Mouse (Mus musculus) heart, embryonic 14.5 days (tissue): Measurements from ENCODE around the gene Cfap61. TPM values are rescaled to one million over a fixed set of nuclear protein-coding genes. Genes with fewer than 3 reads are reported as not detected.
A peak's percentile ranks its signal among the peaks of the same experiment; 100 is the strongest.

Experiments used
- ATAC-seq: fragments of 200-750 bp; cut with Nextera tagmentation; 2 replicates; pipeline ENCODE4 v1.8.0; 2017; ENCODE audit warnings: low read depth, moderate TSS enrichment; ENCODE audit not compliant: insufficient number of reproducible peaks, insufficient read depth, low FRiP score
- H3K27ac ChIP-seq, 2 experiments: fragments of 200-500 bp in 1 of 2; fragments of 300-500 bp in 1 of 2; sonication (generic) in 1 of 2; replicated peaks in 1 of 2; 2 replicates each; pipeline ENCODE4 v1.5.1; 2012 to 2014; ENCODE audit warnings: low read depth in 2 of 2, low read length in 2 of 2, control low read depth in 1 of 2, mild to moderate bottlenecking in 1 of 2, mixed read lengths in 1 of 2; ENCODE audit not compliant: control insufficient read depth in 1 of 2, insufficient read depth in 1 of 2
- H3K27me3 ChIP-seq: fragments of 300-500 bp; sonication (generic); 2 replicates; pipeline ENCODE4 v1.6.1; 2014; ENCODE audit warnings: mild to moderate bottlenecking, low read length, control low read depth; ENCODE audit not compliant: control insufficient read depth, insufficient read depth
- H3K36me3 ChIP-seq: fragments of 300-500 bp; sonication (generic); 2 replicates; pipeline ENCODE4 v1.6.1; 2014; ENCODE audit warnings: mild to moderate bottlenecking, control low read depth, low read length, mixed read lengths; ENCODE audit not compliant: control insufficient read depth, insufficient read depth
- H3K4me1 ChIP-seq, 2 experiments: fragments of 200-500 bp in 1 of 2; fragments of 300-500 bp in 1 of 2; sonication (generic) in 1 of 2; 2 replicates each; pipeline ENCODE4 v1.6.1; 2012 to 2014; ENCODE audit warnings: low read length in 2 of 2, control low read depth in 1 of 2, mixed read lengths in 1 of 2; ENCODE audit not compliant: control insufficient read depth in 2 of 2, insufficient read depth in 2 of 2
- H3K4me2 ChIP-seq: fragments of 300-500 bp; sonication (generic); 2 replicates; pipeline ENCODE4 v1.6.1; 2014; ENCODE audit warnings: mild to moderate bottlenecking, low read length
- H3K4me3 ChIP-seq, 2 experiments: fragments of 200-500 bp in 1 of 2; fragments of 300-500 bp in 1 of 2; sonication (generic) in 1 of 2; 2 replicates each; pipeline ENCODE4 v1.5.1; 2012 to 2014; ENCODE audit warnings: low read length in 2 of 2, mild to moderate bottlenecking in 2 of 2, control low read depth in 1 of 2, low read depth in 1 of 2, moderate library complexity in 1 of 2; ENCODE audit not compliant: control insufficient read depth in 1 of 2, insufficient read depth in 1 of 2
- H3K9ac ChIP-seq: fragments of 300-500 bp; sonication (generic); 2 replicates; pipeline ENCODE4 v1.6.1; 2014; ENCODE audit warnings: mild to moderate bottlenecking, low read length
- H3K9me3 ChIP-seq: fragments of 300-500 bp; sonication (generic); 2 replicates; pipeline ENCODE4 v1.6.1; 2016; ENCODE audit warnings: low read length, control low read depth; ENCODE audit not compliant: control insufficient read depth
- WGBS: fragments of 180-500 bp; shearing (Covaris S2); extraction: QIAGEN DNeasy Blood & Tissue Kit; methylation state at CpG from one replicate; pipeline ENCODE4 v1.1.7; 2014; 5-methylcytosine and 5-hydroxymethylcytosine counted together
- polyA plus RNA-seq: library from polyadenylated mRNA; unstranded; fragments of >200 nt; fragmentation: Nextera tagmentation; extraction: Ambion mirVana; gene quantifications from 2 replicates; pipeline ENCODE4 v1.2.1, GENCODE M21; 2014

Gene Cfap61
- polyA plus RNA-seq, 1 experiment from 2014 or later = 0.46 TPM

DNA sequence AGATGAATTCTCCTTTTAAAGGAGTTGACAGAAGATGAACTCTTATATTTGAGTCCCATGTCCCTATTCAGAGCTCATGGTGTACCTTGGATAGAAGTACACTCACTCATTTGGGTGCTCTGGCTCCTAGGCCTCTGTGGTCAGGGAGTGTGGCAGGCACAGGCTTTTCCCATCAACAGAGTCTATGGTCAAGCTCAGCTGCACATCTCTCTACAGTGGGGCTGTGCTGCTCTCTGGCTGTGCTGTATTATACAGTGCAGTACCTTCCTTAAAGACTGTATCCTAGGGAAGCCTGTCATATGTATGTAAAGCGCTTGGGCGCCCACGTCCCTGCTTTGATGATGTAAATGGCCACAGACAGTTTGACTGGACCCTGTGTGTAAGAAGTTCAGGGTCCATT, 323.0 kb downstream of the Cfap61 start:
- 83% methylated on average over 3 of the region's 3 CpGs for WGBS
- Histone ChIP-seq H3K9me3 (no peaks in the 10 kb centered on the region), H3K4me2 (no peak overlapping the region), H3K36me3 (no peaks in the 10 kb centered on the region), H3K4me1 (peaks cover 10 to 22% of the 10 kb centered on the region in 2 experiments), H3K27ac (no peak overlapping the region), H3K9ac (no peak overlapping the region), H3K27me3 (no peaks in the 10 kb centered on the region), H3K4me3 (no peak overlapping the region)
- ATAC-seq = no peak

DNA sequence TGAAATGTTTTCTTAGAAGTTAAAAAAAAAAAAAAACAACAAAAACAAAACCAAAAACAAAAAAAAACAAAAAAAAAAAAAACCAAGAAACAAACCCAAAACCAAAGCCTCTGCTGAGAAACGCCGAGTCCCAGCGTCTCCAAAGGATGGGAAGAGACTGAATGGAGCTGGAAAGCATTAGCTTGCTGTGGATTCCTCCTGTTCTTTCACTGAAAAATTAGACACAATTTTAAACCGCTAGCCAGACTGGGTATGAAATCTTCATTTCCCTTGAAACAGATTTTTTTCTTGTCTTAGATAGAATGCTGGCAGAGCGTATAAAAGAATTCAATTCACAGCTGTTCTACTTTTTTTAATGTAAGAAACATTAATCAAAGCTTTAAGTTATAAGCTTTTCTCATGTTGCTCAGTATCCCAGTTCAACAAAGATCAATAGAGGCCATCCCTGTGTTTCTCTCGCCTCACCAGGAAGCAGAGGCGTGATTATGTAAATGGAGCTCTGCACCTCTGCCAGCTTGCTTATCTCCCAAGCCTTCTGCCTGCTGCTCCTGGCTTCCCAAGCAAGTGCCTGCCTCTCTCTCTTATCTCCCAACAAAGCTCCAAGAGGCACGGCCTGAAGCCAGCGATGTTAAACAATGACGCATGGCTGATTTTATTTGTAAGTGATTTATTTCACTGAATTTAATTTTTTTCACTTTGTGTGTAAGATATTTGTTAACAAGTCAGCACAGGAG, 324.3 kb downstream of the Cfap61 start:
- Histone ChIP-seq H3K9me3 (no peaks in the 10 kb centered on the region), H3K27ac (no peak overlapping the region), H3K4me3 (no peak overlapping the region), H3K4me1 (peaks cover 10 to 22% of the 10 kb centered on the region in 2 experiments), H3K27me3 (no peaks in the 10 kb centered on the region), H3K36me3 (no peaks in the 10 kb centered on the region), H3K4me2 (peak overlapping the region; percentile 27), H3K9ac (no peak overlapping the region)
- ATAC-seq = 0 out of 2 replicates have a peak, but pooled peaks have one; percentile 43
- WGBS = 22% methylated on average over 10 of the region's 10 CpGs

GRCm38 (mm10) chr2:146259787-146260560, 325.4 kb downstream of the Cfap61 start:
- Histone ChIP-seq H3K4me3 (no peak overlapping the region), H3K9ac (no peak overlapping the region), H3K27me3 (no peaks in the 10 kb centered on the region), H3K4me2 (no peak overlapping the region), H3K27ac (no peak overlapping the region), H3K9me3 (no peaks in the 10 kb centered on the region), H3K36me3 (no peaks in the 10 kb centered on the region), H3K4me1 (peaks cover 11 to 24% of the 10 kb centered on the region in 2 experiments)
- WGBS = 64% methylated on average over 18 of the region's 18 CpGs
- ATAC-seq = no peak

- H3K4me1 ChIP-seq = peaks cover 13 to 29% of the 10 kb centered on the region in 2 experiments
- no peaks in the 10 kb centered on the region for H3K36me3 ChIP-seq
- no peak overlapping the region for H3K27ac ChIP-seq
- H3K9ac ChIP-seq = no peak overlapping the region
- H3K4me3 ChIP-seq = no peak overlapping the region
- ATAC-seq = no peak
- WGBS = 87% methylated on average over 4 of the region's 4 CpGs
- no peak overlapping the region for H3K4me2 ChIP-seq
- H3K9me3 ChIP-seq = no peaks in the 10 kb centered on the region
- H3K27me3 ChIP-seq = no peaks in the 10 kb centered on the region
Measured at GRCm38 (mm10) chr2:146261146-146261545, 326.6 kb downstream of the Cfap61 start.

- ATAC-seq = no peak
- WGBS = 44% methylated on average over 10 of the region's 10 CpGs
- H3K9ac ChIP-seq = no peak overlapping the region
Measured at GRCm38 (mm10) chr2:146262215-146262614, 327.6 kb downstream of the Cfap61 start.

GRCm38 (mm10) chr2:146262966-146263365, 328.4 kb downstream of the Cfap61 start:
- Histone ChIP-seq H3K27me3 (no peaks in the 10 kb centered on the region), H3K4me3 (no peak overlapping the region), H3K9me3 (no peaks in the 10 kb centered on the region), H3K4me2 (no peak overlapping the region), H3K9ac (no peak overlapping the region), H3K27ac (no peak overlapping the region), H3K4me1 (peaks cover 11 to 20% of the 10 kb centered on the region in 2 experiments), H3K36me3 (no peaks in the 10 kb centered on the region)
- ATAC-seq = no peak

More at GRCm38 (mm10) chr2:146262215-146262614, 327.6 kb downstream of the Cfap61 start:
- Histone ChIP-seq H3K27ac (no peak overlapping the region), H3K4me1 (peaks cover 13 to 24% of the 10 kb centered on the region in 2 experiments), H3K36me3 (no peaks in the 10 kb centered on the region), H3K27me3 (no peaks in the 10 kb centered on the region), H3K9me3 (no peaks in the 10 kb centered on the region), H3K4me2 (no peak overlapping the region), H3K4me3 (no peak overlapping the region)
